Mouse (Mus musculus) retina, adult 2 months (tissue): ENCODE results near the gene Mfsd4b1.

Experiments used
- DNase-seq: peaks from one replicate; pipeline ENCODE4 v3.0.0-alpha.2; 2012; ENCODE audit warnings: low read depth, low spot score

The Mfsd4b1 gene

DNA sequence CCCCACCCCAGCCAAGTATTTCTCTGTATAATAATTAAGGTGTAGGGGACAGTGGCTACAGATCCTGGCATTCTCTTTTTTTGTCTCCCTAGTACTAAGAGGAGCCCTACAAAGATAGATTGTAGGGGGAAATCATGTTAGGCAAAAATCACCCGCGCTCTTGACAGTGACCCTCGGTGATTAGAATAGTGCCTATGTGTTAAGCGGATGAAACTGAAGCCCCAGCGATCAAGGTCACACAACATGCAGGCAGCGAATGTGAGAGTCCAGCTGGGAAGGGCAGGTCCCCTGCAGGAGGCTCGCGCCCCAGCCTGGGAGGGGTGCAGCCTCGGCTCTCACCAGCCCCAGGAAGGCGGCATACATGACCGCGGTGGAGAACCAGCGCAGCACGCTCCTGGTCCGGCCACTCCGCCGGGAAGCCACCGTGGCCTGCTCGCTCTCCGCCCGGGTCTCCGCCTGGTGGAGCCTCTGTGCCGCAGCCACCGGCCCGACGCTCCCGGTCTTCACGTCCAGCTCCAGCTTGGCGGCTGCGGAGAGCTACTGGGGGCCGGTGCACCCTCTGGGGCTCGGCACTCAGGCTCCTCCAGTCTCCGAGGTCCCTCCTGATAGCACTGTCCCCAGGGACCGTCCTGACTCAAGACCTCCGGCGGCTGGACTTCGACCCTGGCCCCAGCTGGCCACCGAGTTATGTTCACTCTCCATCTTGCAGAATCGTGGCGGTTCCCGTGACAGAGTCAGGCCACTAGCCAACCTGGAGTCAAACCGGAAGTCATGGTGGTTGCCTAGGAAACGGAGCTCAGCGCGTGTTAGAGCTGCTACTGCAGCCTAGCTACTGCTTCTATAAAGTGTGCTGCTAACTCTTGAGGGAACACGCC lies at the start of gene Mfsd4b1:
Gene Mfsd4b1 (minus strand): TSS at position 715 of the 875 bp plus-strand sequence.
- peak; percentile 74 for DNase-seq

DNA sequence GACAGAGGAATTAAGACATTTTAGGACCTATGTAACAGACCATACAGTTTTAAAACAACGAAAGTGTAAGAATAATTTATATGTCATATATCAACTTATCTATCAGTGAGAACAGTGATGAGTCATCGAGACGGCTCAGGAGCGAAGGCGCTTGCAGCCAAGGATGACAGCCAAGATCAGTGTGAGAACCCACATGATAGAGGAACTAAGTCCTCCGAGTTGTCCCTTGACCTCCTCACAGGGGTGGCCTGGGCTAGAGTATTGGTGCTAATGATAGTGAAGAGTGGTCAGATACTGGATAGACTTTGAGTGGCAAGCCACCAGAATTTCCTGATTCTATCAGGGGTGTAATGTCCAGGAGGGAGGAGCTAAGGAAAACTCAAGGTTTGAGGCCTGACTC lies 48.5 kb upstream of the Mfsd4b1 start:
- DNase-seq: no peak

DNA sequence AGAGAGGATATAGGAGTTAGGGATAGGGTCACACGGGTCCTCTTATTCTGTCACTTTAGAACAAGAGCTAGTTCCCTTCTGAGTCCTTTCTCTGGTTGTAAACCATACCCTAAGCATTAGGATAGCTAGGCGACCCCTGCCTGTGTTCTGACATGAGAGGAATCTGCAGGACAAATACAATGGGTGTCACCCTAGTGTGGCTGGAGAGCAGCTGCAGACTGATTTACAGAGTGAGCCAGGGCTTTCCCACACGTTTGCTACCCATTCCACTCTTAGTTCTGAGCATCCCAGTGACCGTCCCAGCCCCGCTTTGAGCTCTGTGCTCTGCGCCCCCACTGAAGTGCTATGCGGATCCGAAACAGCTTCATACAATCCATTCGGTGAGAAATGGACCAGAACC lies 45.6 kb upstream of the Mfsd4b1 start:
- no peak for DNase-seq

DNA sequence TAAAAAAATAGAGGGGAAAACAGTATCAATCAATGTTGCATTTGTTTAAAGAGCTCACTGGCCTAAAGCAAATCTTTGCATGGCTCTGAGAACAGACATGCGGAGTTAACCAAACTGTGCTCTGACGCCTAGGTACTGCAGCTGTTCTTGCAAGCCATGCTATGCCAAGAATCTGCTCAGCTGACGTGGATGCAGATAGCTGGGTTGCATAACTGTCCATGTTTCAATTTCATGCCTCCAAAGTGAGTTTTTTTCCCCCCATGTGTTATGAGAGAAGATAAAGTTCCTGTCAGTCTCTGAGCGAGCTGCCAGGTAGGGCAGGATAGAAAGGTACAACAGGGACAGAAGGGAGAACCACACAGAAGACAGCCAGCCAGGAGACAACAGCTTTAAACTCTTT lies 44.2 kb upstream of the Mfsd4b1 start:
- DNase-seq: no peak

DNA sequence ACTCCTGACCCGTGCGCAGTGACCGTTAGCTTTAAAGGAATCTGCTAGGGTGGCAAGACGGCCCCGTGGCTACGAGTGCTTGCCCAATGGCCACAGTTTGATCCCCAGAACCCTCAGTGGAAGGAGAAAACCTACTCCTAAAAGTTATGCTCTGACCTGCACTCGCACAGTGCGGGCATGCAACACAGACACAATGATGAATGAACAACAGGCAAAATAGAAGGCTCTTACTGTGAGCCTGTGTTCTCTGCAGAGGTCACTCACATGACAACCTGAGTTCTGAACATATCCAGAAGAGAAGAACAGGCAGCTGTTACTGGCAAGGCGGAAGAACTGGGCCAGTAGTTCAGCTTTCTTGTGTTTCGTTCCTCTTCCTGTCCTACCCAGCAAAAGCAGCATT lies 43.5 kb upstream of the Mfsd4b1 start:
- no peak for DNase-seq

DNA sequence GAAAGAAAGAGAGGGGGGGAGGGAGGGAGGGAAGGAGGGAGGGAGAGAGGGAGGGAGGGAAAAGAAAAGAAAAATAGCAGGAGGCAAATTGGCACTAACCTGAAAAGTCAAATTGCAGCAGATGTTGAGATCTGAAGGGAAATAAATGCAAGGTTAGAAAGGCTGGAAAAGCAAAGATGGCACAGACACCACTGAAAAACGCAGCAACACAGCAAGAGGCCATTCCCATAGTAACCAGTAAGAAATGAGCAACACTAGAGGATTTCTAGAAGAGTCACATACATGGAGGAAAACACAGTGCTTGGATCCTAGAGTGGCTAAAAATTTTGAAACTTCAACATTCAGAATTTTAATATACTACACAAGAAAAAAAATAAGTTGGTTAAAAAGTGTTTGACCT lies 42.5 kb upstream of the Mfsd4b1 start:
- no peak for DNase-seq

DNA sequence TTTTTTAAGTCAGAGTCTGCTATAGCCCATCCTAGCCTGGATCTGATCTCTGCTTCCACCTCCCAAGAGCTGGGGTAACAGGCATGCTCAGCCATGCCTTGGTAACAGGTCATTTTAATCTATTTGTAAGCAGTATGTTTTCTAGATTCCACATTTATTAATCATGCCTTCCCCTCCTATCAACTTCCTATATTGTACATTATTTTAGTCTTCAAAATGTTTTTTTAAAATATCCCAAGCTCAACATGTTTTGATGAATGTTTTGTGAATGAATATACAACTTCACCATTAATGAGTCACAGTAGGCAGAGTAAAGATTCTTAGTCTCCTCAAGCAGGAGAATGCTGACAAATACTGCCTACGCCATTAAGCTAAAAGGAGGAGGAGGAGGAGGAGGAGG lies 42.0 kb upstream of the Mfsd4b1 start:
- no peak for DNase-seq

DNA sequence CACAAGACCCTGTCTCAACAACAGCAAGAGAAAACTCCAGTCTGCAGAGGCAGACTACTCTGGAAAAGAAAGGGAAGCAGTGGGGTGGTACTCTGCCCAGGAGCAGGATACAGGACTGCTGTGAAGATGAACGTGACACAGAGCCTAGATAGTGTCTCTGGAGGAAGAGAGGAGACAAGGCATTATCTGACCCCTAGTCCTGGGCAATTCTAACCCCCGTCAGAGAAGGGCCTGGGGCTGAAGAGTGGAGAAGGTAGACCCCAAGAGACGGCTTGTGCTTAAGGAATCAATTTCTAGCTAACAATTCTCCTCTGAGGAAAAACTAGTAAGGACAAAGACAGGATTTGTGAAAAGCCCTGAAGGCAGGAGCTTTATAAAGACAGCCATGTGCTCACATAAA lies 40.3 kb upstream of the Mfsd4b1 start:
- DNase-seq: no peak

DNA sequence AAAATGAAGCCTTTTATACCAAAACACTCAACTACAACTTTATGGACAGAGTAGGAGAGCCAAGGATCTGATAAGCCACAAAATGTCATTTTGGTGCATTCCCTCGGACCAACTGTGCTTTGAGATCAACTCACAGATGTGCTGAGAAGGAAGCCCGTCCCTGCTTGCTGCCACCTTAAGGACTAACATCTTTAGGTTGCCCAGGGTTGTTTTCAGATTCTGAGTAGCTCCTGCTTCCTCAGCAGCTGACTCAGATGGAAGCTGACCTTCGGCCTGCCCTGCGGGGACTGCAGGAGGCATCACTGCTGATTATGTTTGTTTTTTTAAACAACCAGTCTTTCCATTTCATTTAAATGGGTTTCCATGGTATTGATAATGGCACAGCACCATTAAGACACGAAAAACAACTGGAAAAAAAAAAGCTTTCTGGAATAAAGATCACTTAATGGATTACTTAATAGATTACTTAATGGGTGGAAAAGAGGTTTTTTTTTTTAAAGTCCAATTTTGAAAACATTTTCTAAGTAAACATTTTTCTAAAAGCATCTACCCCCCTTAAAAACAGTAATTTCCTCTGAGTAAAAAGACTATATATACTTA lies 38.3 kb upstream of the Mfsd4b1 start:
- no peak for DNase-seq

DNA sequence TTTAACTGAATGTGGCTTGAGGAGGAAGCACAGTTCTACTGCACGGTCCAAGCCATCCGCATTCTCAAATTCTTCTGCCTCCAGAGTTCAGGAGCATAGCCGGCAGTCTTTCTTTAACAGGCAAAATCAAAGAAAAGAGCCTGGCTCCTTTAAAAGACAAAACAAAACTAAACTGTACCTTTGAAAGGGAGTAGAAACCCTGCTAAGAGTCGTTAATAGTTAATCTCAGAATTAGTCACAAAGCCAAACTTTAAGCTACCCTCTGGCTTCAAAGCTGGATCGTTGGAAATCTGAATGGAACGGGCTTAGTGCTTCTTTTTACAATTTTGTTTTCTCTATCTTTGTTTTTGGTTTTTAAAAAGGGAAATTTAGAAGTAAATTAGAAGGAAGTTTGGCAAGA lies 37.7 kb upstream of the Mfsd4b1 start:
- DNase-seq: no peak

DNA sequence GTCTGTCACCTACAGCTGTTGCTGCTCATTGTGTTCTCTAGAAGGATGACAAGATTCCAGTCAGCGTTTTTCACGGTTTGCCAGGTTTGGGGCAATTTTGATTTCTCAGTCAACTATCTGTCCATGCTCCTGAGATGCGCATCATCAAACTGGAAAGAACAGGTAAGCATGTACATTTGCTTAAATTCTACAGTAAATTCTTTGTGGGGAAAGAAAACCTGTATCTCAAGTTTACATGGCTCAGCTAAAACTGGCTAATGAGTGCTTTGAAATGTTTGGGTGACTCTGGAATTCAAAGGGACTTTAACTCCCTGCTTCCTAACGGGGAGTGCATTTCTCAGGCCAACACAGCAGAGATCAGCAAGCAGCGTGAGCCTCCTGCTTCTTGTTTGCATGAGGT lies 36.9 kb upstream of the Mfsd4b1 start:
- DNase-seq: no peak

DNA sequence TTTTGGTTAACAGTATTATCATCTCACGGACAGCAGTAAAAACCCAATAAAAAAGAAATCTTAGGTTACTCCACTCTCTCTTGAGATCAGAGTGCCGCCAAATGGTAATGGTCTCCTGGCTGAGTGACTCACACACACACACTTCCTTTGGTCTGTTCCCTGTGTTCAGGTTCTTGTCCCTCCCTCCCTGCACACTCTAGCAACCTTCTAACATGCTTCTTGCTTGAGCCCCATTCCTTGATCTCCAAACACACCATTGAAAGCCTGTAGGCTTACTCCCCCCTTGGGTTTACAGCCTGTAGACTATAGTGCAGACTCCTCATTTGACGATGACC lies 33.7 kb upstream of the Mfsd4b1 start:
- no peak for DNase-seq

DNA sequence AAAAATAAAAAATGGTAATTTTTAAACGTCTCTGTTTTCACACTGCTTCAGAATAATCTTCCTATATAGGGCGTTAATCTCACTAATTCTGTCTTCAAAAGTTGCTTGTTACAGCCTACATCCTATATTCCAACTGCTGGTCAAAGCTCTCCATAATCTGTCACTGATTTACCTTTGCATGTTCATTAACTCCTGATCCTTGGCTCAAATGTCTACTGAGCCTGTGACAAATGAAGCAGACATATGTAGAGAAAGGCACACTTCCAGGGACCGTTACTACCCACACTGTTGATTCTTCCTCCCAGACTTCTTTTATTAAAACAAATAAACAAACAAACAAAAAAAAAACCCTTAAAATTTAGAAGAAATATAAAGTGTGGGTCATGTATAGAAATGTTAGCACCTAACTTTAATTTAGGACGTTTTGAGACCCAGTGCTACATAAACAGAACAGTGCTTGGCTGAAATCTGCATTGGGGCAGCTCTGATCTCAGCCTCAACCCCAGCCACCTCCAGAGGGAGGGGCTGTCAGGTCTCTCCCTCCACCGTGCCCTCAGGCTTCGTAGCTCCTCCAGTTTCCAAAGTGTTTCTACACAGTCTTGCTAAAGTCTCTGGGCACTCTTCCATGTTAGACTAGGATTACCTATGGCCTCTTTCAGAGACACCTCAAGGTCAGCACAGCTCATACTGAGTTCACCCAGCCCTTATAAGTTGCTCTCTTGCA lies 33.2 kb upstream of the Mfsd4b1 start:
- no peak for DNase-seq

DNA sequence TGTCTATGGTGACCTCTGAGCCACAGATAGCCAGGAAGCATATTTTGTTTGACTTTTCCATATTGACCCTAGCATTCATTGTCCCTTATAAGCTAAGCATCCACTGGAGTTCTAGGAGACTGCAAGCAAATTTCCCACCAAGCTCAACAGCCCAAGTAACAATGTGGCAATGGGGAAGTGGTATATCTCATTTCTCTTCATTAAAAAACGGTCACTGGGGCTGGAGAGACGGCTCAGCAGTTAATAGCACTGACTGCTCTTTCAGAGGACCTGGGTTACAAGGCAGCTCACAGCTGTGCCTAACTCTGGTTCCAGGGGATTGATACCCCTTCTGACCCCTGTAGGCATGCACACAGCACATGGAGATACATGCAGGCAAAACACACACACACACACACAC lies 32.5 kb upstream of the Mfsd4b1 start:
- no peak for DNase-seq

DNA sequence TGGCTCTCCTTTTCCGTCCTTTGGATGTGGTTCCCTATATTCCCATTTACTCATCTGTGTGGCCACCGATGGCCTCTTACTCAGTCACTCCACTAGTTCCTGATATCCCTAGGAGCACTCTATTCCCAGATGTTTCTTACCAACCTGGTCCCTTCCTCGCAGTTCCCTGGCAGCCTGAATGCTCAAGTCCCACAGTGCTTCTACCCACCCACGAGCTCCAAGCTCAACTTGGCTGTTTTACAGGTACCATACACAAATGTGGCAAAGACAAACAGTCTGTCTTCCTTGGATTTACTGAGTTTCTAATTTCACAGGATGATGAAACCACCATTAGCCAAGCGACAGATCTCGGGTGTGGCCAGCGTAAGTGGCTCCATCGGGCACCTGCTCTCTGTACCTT lies 29.4 kb upstream of the Mfsd4b1 start:
- no peak for DNase-seq

DNA sequence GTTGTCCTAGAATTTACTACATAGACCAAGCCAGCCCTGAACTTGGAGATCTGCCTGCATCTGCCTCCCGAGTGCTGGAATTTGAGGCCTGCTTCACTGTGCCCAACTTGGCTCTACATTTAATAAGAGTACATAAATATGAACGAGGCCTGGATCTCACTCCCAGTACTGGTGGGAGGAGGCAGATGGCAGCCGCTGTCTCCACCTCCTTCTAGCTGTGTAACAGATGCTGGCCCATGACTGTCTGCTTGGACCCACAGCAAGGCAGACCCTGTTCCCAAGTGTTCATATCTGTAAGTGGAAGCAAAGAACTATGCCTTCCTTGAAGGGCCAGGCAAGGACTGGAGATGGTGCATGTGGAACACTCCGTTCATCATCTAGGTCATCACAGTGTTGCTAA lies 28.8 kb upstream of the Mfsd4b1 start:
- no peak for DNase-seq

DNA sequence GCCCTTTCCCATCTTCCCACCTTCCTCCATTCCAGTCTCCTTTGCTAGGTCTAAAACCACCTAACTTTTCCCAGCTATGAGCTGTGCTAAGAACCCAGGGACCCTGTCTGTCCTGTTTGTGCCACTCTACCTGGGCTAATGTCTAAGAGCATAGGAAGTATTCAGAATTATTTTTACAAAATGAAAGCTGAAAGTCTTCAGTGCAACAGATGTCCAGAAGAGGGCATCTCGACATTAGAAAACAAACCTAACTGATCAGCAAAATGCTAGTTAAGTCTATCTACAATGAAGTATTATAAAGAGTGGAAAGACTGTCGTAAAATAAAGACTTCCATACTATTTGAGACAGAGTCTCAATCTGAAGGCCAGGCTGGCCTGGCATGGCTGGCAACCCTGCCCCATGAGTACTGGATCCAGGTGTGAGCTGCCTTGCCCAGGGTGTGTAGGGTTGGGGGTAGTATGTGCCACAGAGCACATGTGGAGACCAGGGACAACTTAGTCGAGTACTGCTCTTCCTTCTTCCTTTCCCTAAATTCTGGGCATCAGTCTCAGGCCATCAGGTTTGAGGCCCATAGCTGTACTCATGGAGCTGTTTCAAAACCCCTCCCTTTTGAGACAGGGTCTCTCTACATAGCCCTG lies 28.3 kb upstream of the Mfsd4b1 start:
- no peak for DNase-seq

DNA sequence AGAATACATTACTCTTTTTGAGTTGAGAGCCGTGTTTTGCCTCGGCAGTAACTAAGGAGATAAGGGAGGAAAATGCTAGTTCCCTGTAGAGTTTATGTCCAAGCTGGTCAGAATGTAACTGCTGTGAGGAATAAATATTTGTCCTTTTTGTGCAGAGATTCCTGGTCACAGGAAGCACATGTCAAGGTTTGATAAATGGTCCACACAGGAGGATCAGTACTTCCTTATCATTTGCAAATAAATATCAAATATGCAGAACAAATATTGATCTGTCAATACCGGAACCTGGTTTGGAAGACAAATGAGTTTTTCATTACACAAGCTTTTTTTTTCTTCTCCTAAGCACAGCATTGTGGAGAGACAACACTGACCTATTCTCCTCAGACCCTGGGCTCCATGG lies 26.9 kb upstream of the Mfsd4b1 start:
- no peak for DNase-seq

DNA sequence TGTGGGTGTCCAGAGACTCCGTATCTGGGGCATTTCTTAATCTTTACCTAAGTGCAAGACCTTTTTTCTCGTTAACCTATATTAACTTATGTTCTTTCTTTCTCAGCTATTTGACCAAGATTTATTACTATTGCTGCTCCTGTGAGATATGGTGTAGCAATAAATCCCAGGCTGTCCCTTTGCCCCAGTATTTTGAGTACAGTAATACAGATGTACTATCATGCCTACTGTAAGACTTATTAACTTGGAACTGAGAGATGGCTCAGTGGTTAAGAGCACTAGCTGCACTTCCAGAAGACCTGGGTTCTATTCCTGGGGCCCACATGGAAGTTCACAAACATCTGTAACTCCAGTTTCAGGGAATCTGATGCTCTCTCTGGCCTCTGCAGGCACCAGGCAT lies 25.7 kb upstream of the Mfsd4b1 start:
- no peak for DNase-seq

DNA sequence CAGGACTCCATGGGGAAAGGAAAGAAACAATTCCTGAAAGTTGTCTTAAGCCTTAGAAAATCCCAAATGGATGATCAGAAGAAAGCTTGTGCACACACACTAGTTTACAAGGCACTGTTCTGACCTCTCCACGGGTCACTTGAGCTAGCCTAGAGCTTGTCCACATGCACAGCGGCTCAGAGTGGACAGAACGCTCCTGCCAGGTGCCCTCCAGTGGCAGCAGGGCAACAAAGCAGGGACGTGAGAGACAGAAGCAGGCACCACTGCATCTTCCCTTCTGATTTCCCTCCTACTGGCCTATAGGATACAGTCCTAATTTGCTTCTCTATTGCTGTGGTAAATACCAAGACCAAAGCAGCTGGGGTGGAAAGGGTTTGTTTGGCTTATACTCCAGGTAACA lies 16.3 kb upstream of the Mfsd4b1 start:
- peak; percentile 15 for DNase-seq

DNA sequence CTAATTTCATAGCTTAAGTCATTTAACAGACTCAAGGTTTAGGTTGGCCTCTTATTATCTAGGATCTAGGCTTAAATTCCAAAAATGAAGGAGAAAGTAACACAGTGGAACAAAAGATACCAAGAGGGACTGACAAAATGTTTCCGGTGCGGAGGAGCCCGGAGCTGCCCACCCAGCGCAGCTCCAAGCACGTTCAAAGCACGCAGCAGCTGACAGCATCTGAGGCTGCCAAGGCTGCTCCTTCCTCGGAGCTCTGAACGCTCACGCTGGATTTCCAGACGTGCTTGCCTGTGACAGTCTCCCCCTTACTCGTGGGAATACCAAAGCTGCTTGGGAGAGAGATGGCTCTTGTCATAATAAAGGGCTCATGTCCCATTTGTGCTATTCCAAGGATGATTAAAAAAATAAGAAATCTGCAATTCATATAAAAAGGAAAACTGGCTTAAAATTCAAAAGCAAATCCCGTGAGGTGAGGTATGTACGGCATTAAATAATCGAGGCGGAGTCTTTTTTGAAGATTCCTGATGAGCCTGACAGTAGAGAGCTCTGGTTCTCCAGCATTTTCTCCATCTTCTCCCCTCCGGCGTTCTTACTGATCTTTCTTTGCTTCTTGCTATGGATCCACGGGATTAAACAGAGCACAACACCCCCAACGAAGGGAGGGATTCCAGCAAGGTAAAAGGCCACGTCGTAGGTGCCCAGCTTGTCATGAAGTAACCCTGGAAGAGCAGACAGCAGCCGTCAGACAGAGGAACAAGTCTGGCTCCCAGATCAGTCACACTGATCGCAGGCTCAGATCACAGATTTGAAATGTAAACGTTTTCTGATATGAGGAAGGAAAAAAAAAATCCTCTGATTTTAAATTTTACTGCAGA lies 11.9 kb upstream of the Mfsd4b1 start:
- no peak for DNase-seq
